Mouse (Mus musculus) yolk sac, embryonic 10.5 days (tissue): ENCODE data around the gene Ndrg2.

ENCODE experiments used
- DNase-seq: peaks from one replicate; pipeline ENCODE4 v3.0.0-alpha.2; 2017; ENCODE audit warnings: low spot score

The Ndrg2 gene

DNA sequence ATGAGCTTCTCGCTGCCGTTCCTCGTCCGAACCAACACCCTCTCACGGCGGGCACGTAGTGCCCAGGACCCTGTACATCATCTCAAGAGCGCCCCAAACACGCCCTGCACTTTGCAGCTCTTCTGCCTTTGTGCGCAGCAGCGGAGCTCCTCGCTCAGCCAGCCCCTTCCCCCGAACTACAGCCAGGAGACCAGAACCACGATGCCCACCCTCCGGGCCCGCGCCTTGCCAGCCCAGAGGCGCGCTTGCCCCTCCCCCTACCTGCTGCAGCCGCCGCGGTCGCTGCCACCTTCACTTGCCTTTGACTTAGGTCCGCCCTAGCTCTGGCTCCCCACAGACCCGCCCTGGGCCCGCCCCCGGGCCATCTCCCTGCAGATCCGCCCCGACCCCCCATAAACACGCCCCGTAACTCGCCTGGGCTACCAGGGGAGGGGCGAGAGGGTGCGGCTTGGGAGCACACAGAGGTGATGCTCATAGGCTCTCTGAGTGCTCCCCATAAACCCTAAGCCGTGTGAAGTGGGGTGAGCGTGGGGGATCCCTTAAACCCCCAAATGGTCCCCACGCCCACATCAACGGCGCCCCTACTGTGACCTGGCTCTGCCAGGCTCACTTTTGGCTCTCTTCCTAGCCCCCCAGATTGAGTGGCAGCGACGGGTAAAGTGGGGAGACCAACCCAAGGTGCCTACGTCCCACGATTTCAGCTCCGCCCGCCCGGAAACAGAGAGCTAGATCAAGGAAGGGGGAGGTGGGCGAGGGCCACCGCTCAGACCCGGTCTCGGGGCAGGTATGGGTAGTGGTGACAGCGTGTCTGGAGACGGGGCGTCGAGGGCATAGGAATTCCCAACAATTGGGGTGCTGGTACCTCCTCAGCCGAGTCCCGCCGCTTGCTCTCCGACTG, 647 bp downstream of the Ndrg2 start:
- DNase-seq: peak; percentile 71

- no peak for DNase-seq
Observed at GRCm38 (mm10) chr14:51912391-51913061, 1.4 kb downstream of the Ndrg2 start.

GRCm38 (mm10) chr14:51911301-51911700, 2.7 kb downstream of the Ndrg2 start:
- no peak for DNase-seq

DNA sequence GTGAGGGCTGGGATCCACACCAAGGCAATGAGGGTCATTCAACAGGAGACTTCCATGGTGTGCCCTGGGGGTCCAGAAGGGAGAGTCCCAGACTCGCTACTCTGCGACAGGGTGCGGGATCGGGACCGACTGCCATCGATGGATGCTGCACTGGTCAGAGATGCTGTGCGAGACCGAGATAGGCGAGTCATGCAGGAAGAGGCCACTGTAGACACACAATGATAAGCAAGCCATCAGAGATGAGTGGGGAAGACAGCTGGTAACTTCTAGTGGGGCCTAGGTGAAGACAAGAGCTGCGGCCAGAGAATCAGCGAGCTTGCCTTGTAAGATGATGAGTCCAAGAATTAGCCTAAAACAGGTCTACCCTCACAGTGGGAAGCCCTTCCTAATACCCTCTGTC, 7.9 kb downstream of the Ndrg2 start:
- no peak for DNase-seq

DNA sequence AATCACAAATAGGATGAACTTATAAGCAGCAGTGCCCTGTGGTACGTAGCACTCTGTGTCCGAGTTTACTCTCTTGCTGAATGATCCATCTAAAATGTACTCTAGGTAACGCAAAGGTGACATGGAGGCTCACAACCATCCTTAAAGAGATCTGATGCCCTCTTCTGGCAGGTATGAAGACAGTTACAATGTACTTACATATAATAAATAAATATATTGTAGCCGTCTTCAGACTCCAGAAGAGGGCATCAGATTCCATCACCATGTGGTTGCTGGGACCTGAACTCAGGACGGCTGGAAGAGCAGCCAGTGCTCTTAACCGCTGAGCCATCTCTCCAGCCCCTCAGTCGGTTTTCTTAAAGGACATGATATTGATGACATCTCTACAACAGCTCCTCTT, 9.3 kb downstream of the Ndrg2 start:
- no peak for DNase-seq

GRCm38 (mm10) chr14:51903782-51904181, 10.2 kb downstream of the Ndrg2 start:
- DNase-seq: no peak

GRCm38 (mm10) chr14:51902806-51903710, 10.9 kb downstream of the Ndrg2 start:
- peak; percentile 64 for DNase-seq

DNA sequence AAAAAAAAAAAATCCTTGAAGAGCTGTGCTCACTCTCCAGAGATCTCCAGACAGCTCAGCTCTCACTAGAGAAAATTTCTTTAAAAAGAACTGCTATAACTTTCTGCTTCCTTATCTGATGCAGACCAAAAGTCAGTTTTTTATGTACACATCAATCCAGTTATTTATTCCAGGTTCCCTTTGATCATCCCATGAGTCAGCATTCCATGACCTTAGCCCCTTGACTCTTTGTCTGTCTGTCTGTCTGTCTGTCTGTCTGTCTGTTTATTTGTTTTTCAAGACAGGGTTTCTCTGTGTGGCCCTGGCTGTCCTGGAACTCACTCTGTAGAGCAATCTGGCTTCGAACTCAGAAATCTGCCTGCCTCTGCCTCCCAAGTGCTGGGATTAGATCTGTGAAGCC, 14.6 kb downstream of the Ndrg2 start:
- DNase-seq: no peak

DNA sequence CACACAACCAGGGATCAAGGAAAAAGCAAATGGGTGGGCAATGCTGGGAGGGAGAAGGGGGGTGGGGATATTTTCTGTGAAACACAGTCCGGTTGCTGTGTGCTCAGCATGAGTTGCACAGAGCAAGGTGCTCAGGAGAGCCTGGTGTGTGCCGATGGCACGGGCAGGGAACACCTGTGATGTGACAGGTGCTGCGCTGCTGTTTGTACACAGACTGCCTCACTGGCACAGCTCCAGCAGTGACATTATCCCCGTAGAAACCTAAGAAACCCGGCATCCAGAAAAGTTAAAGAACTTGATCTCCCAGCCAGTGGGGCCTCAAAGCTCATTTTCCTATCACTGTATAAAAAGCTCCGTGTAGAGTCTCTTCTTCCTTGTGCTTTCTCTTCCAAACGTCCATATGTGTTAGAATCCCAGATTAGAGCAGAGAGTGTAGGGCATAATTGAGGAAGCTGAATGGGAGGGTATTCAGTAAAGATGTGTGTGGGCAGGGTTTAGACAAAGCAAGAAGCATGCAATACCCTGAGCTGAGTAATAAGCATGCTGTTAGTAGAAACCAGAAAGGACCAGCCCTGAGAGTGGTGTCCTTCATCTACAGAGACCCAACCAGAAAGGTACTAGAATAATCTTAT, 17.3 kb downstream of the Ndrg2 start:
- DNase-seq: no peak

GRCm38 (mm10) chr14:51896019-51896418, 17.9 kb downstream of the Ndrg2 start:
- no peak for DNase-seq

- DNase-seq: no peak
Observed at GRCm38 (mm10) chr14:51895071-51895470, 18.9 kb downstream of the Ndrg2 start.

GRCm38 (mm10) chr14:51893809-51894208, 20.1 kb downstream of the Ndrg2 start:
- DNase-seq: no peak

DNA sequence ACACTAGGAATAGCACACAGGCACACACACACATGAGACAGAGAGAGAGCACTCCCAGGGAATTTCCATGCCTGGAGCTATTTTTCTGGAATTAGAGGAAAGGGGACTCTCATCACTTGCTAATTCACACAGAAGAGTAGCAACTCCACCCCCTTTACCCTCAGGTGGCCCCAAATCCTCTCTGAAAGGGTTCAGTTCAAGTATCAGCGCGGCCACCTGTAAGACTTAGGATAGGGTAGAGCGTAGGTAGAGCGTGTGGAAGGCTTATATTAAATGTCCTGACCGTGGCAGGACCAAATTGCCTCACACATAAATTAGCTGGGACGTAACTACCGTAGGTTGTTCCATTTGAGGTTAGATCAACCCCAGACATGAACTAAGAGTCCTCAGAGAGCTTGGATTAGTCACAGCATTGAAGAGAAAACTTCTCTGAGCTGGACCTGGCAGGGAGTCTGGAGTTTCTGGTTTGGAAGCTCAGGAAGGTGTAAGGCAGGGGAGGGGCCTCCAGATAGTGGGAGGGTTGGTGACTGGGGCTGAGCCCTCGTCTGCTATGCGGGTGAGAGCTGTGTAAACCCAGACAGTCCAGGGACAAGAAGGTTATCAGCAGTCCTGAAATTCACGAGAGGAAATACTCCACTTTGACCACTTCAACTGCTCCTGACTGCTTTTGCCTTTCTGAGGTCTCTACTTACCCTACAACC, 20.7 kb downstream of the Ndrg2 start:
- DNase-seq: no peak

DNA sequence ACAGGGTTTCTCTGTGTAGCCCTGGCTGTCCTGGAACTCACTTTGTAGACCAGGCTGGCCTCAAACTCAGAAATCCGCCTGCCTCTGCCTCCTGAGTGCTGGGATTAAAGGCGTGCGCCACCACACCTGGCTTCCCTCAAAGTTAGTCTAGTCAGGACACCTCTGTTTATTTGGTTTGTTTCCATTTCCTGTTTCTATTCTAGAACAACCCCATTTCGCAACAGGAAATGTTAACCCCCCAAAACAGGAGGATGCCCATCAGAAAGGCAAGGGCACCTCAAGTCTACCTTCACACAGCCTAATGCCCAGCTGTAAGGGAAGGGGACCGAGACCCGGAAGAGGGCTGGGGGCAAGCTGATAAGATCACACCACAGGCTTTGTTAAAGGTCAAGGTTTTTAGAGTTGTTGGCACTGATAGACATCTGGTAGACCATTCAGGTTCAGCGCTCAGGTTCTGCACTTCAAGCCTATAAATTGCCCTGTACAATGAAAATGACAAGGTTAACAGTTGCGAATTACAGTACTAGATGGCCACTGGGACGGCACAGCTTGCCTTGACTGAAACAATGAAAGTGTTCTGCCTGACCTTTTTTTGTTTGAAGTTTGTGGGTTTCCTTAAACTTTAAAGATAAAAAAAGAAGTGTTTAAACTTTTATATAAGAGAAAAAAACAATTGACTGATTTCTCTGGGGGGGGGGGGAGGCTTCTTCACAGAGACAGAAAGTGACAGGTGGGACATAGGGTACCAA, 21.6 kb downstream of the Ndrg2 start, which contains the start of gene Slc39a2:
Slc39a2 (plus strand) TSS at position 699 of the 749 bp plus-strand sequence.
- no peak for DNase-seq

GRCm38 (mm10) chr14:51889833-51890232, 24.1 kb downstream of the Ndrg2 start:
- DNase-seq: no peak

GRCm38 (mm10) chr14:51886051-51886450, 27.9 kb downstream of the Ndrg2 start:
- no peak for DNase-seq

DNA sequence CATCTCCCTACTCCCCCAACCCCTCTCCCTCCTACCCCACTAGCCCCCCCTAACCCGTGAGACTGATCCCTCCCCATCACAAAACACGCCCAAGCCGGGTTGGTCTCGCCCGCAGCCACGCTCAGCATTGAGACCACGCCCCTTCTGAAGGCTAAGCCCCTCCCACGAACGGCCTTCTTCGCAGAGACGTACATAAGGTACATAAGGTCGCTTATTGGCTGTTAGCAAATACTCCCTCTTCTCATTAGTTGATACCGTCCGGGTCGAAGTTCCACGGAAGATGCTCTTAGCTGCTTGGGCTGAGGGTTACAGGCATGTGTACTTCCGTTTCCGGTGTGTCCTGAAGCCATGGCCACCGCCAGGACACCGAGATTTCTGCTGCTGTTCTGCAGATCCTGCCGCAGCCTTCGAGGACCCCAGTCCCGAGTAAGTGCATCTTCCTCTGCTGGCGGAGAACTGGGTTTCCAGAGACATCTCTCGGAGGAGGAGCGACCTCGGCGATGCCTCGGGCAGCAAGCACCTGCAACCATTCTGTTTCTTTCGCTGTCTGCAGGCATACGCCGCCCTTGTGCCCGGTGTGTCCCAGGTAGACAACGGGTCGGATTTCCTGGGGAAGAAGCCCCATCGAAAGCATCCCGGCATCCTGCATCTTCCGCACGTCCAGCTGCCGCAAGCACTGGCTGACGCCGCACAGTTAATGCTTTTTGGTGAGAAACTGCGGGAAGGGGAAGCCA, 29.2 kb downstream of the Ndrg2 start, which contains the start of gene Mettl17:
Mettl17 (plus strand) TSS at position 245 of the 734 bp plus-strand sequence.
- peak; percentile 97 for DNase-seq

DNA sequence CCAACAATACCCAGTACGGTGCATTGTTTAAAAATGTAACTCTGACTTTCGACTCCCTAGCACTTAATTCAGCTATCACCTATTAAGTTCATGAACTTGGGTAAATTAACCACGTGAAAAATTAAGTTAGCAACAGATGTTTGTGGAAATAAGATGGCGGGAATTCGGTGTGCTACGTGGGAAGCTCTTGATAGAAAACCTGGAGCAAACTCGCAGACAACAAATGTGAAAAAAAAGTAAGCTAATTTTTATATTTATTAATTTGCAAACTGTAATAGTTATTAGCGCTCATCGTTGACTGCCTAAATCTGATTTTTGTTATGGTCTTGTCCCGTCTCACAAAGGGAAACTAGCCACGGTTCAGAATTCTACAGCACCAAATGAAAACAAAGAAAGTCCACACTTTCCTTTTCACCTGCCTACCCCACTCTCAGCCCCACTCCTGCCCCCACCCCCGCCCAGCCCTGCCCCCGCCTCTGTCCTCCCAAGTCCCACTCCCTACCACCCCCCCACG, 29.9 kb downstream of the Ndrg2 start:
- no peak for DNase-seq

- peak; percentile 79 for DNase-seq
Observed at GRCm38 (mm10) chr14:51883527-51884030, 30.4 kb downstream of the Ndrg2 start.
